Mouse (Mus musculus) layer of hippocampus, postnatal 14 days (tissue): ENCODE data around the gene Sco2. TPM values are rescaled to one million over a fixed set of nuclear protein-coding genes. Genes with fewer than 3 reads are reported as not detected.

Source experiments
- DNase-seq, 2 experiments: peaks; one replicate each; pipeline ENCODE4 v3.0.0; 2021 to 2022; ENCODE audit warnings: low spot score in 2 of 2, mixed read lengths in 1 of 2
- long read RNA-seq, 2 experiments: library from polyadenylated mRNA; stranded (forward); transcript quantifications; one replicate each; pipeline ENCODE4 v2.0.0; 2021
- total RNA-seq, 2 experiments: library from RNA; stranded (reverse); gene quantifications; 2 replicates each; pipeline ENCODE4 v1.2.3; 2021

The Sco2 gene
- 10 to 100 TPM; 28.9 to 29.9 TPM for total RNA-seq
- long read RNA-seq, experiment 1, transcript Sco2-201 (3 exons, 1,145 nt) = major isoform, 11 of 23 reads
- long read RNA-seq, experiment 1, partial matches to known transcripts = 1 of 23 reads
- long read RNA-seq, experiment 1, other reads (novel, unspliced or antisense) = 7 of 23 reads
- long read RNA-seq, experiment 2, transcript Sco2-201 (3 exons, 1,145 nt) = major isoform, 16 of 47 reads
- long read RNA-seq, experiment 2, transcript Sco2-202 (2 exons, 1,250 nt) = minor isoform, 8 of 47 reads
- long read RNA-seq, experiment 2, partial matches to known transcripts = 0 of 47 reads
- long read RNA-seq, experiment 2, other reads (novel, unspliced or antisense) = 23 of 47 reads

DNA sequence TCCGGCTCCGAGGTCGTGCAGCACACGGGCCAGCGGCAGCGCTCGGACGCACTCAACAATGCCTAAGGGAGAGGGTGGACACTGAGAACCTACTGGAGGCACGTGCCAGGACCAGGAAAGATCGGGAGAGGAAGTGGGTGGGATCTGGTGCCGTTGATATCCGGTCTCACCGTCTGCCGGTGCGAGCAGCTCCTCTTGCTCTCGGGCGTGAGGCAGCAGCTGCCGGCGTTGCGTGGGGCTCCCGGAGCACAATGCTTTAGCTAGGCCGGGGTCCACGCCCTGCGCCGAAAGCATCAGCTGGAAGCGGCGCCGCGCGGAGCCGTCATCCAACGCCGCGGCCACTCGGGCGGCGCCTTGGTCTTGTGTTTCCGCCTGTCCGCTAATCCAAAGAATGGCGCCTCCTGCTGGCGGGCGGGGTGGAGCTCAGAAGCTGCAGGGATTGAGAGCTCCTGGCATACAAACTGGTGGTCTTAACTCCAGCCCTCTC is at the start of gene Sco2:
TSS of gene Sco2 (minus strand) at position 85 of the 487 bp plus-strand sequence.
- DNase-seq = peak; percentile 95 to 96

DNA sequence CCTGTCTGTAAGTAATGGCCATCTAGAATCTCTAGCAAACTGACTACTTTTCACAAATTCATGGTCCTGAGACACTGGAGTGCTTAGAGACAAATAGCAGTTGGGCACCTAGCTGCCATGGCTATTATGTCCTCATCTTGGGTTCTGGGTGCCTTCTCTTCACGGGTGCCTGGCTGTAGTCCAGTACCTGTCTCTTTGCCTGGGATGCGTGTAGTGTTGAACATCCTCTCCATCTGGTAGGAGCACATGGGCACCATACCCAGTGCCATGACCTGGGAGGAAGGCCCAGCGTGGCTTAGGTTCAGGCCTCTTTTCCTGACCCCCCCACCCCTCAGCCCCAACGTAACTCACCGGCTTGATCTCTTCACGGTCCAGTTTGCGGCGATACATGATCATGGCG is 48.3 kb upstream of the Sco2 start:
- no peak for DNase-seq

DNA sequence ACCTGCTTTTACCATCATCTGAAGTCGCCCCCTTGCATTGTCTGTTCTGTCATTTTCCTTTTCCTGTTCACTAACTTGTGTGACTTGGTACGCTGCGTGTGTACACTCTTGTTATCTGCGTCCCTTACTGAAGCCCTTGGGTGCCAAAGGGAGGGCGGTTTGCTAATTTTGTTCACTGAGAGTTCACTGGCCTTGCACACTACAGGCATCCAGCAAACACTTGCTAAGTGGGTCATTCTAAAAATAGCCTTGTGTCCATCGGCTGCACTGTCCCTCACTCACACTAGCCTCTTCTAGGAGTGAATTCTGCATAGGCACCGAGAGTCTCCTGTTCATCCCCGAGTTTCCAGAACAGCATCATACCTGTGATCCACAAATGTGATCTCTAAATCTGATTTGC is 41.6 kb upstream of the Sco2 start:
- DNase-seq = no peak

DNA sequence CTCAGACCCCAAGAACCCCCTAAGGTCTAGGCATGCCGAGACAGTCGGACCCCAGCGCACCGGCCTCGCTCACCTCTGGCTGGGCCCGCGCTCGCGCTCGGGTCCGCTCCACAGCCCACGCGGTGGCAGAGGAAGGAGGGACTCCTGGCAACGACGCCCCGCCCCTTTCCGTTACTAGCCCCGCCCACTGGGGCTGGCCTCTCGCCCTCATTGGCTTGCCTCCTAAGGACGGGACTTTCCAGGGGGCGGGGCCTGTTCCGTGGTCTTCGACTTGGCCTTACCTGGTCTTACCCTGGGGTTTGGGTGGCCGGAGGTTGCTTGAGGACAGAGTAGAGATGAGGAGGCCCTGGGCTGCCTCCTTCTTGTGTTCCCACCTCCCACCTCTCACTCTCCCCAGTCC is 36.5 kb upstream of the Sco2 start, which contains the start of gene Syce3:
TSS of gene Syce3 (minus strand) at position 386 of the 400 bp plus-strand sequence.
- no peak for DNase-seq

DNA sequence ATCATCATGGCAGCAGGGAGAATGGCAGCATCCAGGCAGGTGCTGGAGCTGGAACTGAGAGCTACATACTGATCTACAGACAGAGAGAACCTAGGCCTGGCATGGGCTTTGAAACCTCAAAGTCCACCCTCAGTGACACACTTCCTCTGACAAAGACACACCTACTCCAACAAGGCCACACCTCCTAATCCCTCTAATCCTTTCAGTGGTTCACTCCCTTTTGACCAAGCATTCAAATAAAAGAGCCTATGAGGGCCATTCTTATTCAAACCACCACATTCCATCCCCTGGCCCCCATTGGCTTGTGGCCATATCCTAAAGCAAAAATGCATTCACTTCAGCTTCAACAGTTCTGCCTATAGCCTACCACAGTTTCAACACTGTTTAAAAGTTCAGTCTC is 33.0 kb upstream of the Sco2 start:
- no peak for DNase-seq

DNA sequence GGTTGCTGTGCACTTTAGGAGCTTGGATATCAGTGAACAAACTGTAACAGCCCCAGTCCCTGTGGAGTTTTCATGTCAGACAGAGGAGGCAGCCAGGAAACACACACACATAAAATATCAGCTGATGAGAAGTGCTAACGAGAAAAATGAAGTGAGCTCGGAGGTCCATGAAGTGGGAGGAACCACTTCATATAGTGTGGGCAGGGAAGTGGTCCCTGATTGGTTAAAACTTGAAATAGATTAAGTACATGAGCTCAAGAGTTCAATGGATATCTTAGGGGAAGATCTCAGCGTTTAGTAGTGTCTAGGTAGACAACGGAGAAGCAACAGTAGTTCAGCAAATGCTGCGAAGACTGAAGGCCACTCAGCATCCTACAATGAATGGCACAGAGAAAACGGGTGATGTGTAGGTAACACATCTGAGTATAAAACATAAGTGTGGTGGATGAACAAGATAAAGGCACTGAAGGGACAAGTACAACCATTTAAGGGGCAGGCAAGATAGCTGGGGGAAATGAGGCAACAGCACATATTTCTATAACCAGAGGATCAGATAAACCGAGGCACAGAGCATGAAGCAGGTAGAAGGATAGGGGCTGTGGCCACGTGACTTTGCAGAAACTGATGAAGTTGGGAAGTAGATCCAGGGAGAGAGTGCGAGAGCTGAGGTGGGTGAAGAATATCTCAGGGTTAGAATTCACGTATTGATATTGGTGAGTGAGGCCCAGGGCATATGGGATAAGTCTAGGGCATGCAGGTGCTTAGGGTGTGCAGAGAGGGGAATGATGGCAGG is 31.4 kb upstream of the Sco2 start:
- no peak for DNase-seq

DNA sequence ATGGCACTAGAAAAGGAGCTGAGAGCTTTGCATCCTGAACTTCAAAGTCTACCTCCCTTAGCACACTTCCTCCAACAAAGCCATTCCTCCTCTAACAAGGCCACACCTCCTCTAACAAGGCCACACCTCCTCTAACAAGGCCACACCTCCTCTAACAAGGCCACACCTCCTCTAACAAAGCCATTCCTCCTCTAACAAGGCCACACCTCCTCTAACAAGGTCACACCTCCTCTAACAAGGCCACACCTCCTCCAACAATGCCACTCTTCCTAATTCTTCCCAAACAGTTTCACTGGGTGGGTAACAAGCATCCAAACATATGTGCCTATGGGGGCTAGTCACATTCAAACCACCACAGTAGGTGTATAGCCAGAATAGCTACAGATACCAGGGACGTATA is 28.8 kb upstream of the Sco2 start:
- DNase-seq = no peak

DNA sequence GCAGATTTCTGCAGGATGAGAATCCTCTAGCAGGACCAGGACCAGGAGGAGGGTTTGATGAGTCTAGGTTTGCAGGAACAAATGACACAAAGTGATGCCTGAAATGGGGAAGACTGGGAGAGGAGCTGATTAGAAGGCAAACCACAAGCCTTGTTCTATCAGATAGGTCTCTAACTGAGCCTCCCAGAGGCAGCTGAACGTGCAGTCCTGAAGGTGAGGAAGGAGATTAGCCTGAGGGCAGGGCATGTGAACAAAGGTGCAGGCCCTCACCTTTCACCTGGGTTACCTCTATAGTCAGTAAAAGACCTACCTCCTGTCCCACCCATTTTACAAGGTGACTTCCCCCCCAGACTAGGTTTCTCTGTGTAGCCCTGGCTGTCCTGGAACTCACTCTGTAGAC is 26.1 kb upstream of the Sco2 start:
- DNase-seq = no peak

DNA sequence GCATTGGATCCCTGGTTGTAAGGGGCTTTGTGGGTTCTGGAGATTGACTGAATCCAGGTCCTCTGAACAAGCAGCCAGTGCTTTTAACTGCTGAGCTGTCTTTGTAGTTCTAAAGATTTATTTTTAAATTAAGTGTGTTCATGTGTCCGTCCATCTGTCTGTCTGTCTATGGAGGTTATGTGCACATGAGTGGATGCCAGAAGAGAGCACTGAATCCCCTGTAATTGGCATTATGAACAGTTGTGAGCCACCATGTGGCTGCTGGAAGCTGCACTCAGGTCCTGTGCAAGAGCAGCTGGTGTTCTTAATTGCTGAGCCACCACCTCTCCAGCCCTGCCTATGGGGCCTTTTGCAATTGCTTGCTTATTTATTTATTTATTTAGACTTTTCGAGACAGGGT is 24.5 kb upstream of the Sco2 start:
- DNase-seq = no peak

DNA sequence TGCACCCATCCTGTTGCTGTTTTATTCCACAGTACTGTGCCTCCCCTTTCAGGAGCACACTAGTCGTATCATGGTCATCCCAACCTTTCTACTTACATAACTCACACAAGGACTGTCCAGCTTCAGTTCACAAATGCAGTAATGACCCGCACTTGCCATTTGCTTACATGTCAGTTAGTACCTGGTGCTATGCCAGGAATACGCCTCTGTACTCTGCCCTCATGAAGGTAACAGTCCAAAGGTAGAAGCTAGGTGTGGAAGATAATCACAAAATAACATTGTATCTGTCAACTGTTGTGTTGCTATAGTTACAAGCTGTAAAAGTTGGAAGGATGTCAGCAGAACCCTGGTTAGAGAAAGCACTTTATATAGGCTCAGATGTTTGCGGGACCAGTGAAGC is 23.2 kb upstream of the Sco2 start:
- DNase-seq = no peak

DNA sequence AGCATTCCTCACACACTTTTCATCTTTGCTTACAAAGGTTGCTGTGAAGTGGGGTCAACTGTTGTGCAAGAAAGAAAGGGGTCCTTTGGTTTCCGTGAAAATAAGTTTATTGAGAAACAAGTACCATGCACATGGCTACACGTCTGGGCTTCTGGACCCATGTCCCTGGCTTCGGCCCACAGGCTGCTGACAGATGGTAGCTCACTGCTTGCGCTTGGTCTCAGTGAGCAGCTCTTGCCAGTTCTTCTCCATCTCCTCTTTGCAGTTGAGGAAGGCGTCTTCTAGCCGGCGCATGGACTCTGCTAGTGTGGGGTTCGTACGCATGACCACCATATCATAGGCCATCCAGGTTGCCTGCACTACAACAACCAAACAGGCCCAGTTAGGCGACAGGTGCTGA is 16.4 kb upstream of the Sco2 start:
- DNase-seq = no peak

DNA sequence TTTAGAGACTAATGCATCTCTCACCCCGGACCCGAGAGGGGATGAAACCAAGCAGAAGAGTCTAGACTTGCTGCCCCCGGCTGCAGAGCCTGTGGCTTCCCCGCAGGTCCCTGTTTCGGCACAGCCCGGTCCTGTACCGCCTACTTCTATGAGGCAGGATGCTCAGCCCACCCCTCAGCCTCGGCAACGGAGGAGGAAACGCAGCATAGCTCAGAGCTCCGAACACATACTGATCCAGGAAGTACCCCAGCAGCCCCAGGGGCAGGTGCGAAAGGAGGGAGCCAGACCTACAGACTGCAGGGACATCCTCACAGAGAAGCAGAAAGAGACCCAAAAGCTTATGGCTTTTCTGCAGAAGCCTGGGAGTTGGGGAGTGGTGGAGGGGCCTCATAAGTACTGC is 13.5 kb upstream of the Sco2 start:
- DNase-seq = no peak

DNA sequence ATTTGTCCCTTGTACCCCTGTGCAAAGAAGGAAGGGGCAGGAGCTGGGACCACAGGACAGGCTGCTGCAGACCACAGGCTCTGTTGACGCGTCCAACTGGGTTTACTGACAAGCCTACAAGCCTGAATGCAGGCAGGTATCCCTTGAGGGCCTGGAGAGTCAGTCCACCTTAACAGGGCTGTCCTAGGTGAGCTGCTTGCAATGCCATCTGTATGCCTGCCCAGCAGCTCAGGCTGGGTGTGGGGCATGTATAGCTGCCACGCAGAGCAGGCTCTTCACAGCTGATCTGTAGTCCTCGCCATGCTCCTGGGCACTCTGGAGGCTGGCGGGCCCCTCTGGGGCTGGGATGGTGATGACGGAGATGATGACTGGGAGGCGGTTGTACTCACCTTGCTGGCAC is 11.0 kb upstream of the Sco2 start, which contains the start of gene Klhdc7b:
TSS of gene Klhdc7b (plus strand) at position 301 of the 400 bp plus-strand sequence.
- DNase-seq = no peak

DNA sequence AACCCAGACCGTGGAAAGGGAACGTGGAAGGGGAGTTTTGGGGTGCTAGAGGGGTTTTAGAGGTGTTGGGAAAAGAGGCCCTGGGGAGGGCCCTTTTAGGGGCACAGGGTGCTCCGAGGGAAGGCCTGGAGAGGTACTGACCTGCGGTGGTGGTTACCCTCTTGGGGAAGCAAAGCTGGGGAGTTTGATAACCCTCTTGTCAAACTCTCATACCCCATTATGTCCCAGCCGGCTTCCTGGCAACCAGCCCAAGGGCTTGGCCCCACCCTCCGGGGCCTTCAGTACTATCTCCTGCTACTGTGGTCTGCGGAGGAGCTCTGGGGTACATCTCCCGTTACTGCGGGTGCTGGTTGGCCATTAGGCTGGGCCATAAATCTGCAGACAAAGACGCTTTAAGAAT is 5.8 kb upstream of the Sco2 start:
- no peak for DNase-seq

DNA sequence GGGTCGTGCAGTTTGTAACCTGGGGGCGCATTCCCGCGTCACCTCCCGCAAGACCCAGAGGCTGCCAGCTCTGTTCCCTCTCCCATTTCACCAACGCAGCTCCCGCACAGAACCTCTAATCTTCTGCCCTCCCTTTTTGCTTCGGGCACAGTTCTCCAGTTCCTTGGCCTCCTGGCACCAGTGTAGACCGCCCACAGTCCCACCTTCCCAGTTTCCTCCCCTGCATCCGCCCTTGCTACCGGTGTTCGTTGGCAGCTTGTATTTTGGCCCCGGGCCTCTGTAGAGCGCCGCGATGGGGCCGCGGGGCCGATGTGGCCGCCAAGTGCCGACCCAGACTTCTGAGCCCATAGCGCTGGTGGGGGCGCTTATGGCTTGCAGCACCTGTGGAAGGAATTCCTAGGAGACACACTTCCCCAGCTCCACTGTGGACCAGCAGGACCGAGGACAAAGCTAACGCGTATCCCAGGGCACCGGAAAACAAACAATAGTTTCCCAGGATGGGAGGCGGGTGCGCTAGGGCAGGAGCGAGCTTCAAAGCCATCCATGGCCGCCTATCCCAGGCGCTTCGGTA is 5.3 kb upstream of the Sco2 start, which contains the start of gene Odf3b:
TSS of gene Odf3b (minus strand) at position 452 of the 571 bp plus-strand sequence.
- DNase-seq = no peak

DNA sequence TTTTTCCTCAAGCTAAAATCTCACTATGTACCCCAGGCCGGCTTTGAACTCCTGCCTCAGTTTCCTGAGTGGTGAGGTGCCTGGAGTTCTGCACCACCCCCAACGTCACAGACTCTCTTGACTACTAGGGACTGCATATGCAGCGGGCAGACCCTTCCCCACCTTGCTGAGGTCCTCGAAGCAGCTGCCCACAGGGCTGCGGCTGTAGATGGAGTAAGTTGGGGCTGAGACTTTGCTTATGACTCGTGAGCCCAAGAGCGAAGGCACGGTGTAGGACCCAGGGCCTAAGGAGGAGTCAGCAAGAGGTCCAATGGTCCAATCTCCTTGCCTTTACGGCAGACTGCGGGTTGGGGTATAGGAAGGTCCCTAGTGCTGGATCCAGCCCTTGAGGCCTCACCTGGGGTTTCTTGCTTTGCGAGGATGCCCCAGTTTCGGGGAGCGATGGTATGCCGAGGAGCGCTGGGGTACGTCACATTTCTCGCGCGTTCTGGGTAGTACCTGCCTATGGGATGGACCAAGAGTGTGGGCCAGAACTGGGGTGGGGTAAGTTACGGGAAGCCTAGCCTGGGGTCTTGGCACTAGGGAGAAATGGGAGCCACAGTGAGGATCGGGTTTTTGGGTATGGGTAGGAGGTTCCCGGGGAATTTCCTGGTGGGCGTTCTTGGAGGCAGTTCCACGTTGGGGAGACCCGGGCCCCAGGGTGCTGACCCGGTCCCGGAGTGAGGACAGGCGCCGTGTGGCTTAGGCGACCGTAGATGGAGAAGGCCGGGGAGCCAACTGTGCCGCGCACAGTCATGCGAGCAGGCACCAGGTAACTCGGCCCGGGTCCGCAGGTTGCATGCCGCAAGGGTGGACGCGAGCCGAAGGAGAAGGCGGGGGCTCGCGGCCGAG is 4.5 kb upstream of the Sco2 start:
- no peak for DNase-seq

DNA sequence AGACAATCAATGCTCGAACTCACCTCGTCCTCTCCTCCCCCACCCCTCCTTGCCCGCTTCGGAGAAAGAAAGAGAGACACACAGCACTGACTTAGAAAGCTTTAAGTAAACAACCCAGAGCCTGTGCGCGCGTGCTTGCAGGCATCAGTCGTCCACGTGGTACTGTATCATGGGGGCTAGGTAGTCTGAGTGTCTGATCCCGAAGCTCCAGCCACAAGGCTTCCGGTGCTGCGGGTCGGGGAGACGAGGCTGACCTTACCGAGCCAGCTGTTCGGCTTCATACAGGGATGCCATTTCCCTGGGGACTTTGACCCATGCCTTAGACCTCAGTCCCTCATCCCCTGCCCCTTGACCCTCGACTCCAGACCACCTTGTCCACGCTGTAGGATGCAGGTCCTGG is 3.7 kb upstream of the Sco2 start:
- DNase-seq = no peak

DNA sequence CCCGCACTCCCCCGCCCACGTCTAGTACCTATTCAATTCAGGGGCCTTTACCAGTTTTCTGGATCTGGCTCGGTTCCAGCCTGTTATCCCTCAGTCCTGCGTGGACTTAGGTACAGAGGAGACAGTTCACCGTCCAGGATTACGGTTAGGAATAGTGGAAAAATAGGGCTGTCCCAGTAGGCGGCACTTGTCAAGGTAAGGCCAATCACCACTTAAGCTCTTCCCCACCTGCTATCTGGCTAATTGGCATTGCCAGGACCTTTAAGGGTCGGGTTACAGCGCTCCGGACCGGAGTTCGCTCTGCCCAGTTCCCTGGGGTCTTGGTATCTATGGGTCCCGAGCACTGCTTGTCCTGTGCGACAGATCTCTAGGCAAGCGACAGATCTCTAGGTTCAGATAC is 3.3 kb upstream of the Sco2 start, which contains the start of gene Tymp:
TSS of gene Tymp (minus strand) at position 83 of the 400 bp plus-strand sequence.
- no peak for DNase-seq

DNA sequence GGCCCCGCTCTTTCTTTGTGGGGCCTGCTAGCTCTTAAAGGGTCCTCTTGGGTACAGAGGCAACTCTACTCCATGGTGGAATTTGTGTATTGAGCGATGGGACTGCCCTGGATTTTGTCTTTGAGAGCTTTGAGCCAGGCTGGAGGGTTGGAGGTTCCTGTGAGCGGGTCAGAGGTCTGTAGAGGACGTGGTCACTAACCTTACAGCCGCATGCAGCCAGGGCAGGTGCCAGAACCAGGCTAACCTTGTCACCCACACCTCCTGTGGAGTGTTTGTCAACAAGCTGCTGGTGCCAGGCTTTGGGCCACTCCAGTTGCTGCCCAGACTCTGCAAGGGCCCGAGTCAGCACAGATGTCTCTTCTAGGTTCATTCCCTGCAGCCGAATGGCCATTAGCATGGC is 2.4 kb upstream of the Sco2 start:
- no peak for DNase-seq

DNA sequence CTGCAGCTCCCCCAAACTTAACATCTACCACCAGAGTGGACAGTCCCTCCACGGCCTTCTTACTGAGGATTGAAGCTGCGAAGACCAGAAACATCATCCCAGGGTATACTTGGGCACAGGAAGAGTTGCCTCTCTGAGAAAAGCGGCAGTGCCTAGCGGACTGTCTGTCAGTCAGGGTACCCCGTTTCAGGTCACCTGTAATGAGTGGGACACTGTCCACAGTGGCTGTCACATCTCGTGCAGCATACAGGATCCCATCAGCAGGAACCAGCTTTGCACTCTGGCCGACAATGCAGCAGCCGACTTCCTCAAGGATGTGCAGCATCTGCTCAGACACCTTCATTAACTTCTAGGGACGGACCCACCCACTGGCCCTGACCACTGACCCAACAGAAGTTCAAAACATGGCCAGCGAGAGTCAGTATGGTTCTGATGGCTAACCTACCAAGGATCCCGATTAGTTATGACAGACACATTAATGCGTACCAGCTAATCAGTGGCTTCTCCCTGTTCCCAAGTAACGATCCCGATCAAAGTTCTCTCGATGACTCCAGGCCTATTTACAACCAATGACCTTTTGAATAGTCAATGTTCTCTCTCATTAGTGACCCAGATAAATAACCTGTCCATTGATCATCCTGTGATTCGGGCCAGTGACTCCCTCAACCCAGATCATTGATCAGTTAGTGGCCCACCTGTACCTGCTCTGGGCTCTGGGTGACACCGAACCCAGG is 1.3 kb upstream of the Sco2 start:
- no peak for DNase-seq
